Mouse (Mus musculus) lung, adult 2 months (tissue): ENCODE measurements at regions not wholly inside any gene's neighbourhood (a gene's known extent, or its start where the extent isn't known, plus 50 kb on each side); places are given as distances from the start of the nearest gene placed in this dataset.

ENCODE experiments used
- DNase-seq: peaks from one replicate; pipeline ENCODE4 v3.0.0; 2022
- H3K4me1 ChIP-seq: fragments of 200-500 bp; 2 replicates; pipeline ENCODE4 v1.6.1; 2011; ENCODE audit warnings: low read length; ENCODE audit not compliant: control insufficient read depth, insufficient read depth
- H3K4me3 ChIP-seq: fragments of 200-500 bp; replicated peaks from 2 replicates; pipeline ENCODE3; 2011; ENCODE audit warnings: low read depth, mild to moderate bottlenecking, control low read depth, low read length; ENCODE audit errors: extremely low read depth
- CTCF ChIP-seq: fragments of 200-500 bp; IDR thresholded peaks from 2 replicates; pipeline ENCODE4 v1.5.1; 2011; ENCODE audit warnings: mild to moderate bottlenecking, low read length, control low read depth; ENCODE audit not compliant: insufficient read depth
- POLR2A ChIP-seq: fragments of 200-500 bp; IDR thresholded peaks from 2 replicates; pipeline ENCODE4 v1.6.1; 2011; ENCODE audit warnings: low read depth, mild to moderate bottlenecking, control low read depth, low read length, borderline replicate concordance; ENCODE audit errors: extremely low read depth
- WGBS: fragments of 180-500 bp; shearing (Covaris S2); methylation state at CpG from one replicate; pipeline ENCODE4 v1.1.7; 2018; 5-methylcytosine and 5-hydroxymethylcytosine counted together

GRCm38 (mm10) chr11:63502181-63502580 is 373.4 kb downstream of the Pmp22 start:
- TF ChIP-seq POLR2A = no peak
- no peak for TF ChIP-seq CTCF
- Histone ChIP-seq H3K4me3 (no peak overlapping the region), H3K4me1 (no peaks in the 10 kb centered on the region)
- DNase-seq = no peak
- 36% methylated on average over 5 of the region's 5 CpGs for WGBS

- WGBS = 68% methylated on average over 8 of the region's 8 CpGs
- H3K4me3 ChIP-seq = no peak overlapping the region
- TF ChIP-seq CTCF (no peak), POLR2A (no peak)
- DNase-seq = no peak
- H3K4me1 ChIP-seq = no peaks in the 10 kb centered on the region; the same call in 1 of the 2 replicates
These were observed 378.6 kb downstream of the Pmp22 start for GRCm38 (mm10) chr11:63507387-63507786.

- 55% methylated on average over 2 of the region's 2 CpGs for WGBS
- DNase-seq = no peak
- no peak overlapping the region for H3K4me3 ChIP-seq
- TF ChIP-seq POLR2A (no peak), CTCF (no peak)
- H3K4me1 ChIP-seq = no peaks in the 10 kb centered on the region; the same call in 1 of the 2 replicates
These were observed 379.9 kb downstream of the Pmp22 start for GRCm38 (mm10) chr11:63508727-63509126.

GRCm38 (mm10) chr11:63510611-63511010 is 381.8 kb downstream of the Pmp22 start:
- H3K4me3 ChIP-seq = no peak overlapping the region
- DNase-seq = no peak
- no peaks in the 10 kb centered on the region; the same call in 1 of the 2 replicates for H3K4me1 ChIP-seq
- TF ChIP-seq POLR2A (no peak), CTCF (no peak)
- 75% methylated on average over 7 of the region's 7 CpGs for WGBS

GRCm38 (mm10) chr11:63514615-63515014 is 385.8 kb downstream of the Pmp22 start:
- 83% methylated on average over 3 of the region's 3 CpGs for WGBS
- DNase-seq = no peak
- TF ChIP-seq CTCF = no peak
- Histone ChIP-seq H3K4me3 (no peak overlapping the region), H3K4me1 (peaks cover 4% of the 10 kb centered on the region; the same call in 1 of the 2 replicates)

DNA sequence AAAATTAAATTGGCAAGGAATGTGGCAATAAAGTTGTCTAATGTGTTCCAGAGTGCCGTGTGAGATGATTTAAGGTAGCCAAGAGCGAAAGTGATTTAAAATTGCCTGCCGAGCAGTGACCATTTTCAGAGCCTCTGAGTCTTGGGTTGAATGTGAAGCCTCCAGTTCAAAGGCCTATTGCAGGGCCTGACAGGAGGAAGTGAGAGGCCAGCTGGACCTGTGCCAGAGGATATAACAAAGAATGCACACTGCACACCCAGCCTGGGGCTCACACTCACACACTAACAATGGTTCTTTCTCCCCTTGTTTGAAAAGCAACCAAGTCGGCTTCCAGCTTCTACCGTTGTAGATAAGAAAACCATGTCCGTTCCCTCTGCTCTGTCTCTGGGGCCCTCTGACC is 390.1 kb downstream of the Pmp22 start:
- no peak for DNase-seq
- 19% methylated on average over 6 of the region's 6 CpGs for WGBS
- TF ChIP-seq POLR2A (no peak), CTCF (no peak)
- no peak overlapping the region for H3K4me3 ChIP-seq
- H3K4me1 ChIP-seq = peaks cover 4% of the 10 kb centered on the region; the same call in 1 of the 2 replicates

GRCm38 (mm10) chr11:63524254-63524653 is 395.5 kb downstream of the Pmp22 start:
- Histone ChIP-seq H3K4me3 (no peak overlapping the region), H3K4me1 (no peaks in the 10 kb centered on the region)
- 51% methylated on average over 7 of the region's 7 CpGs for WGBS
- DNase-seq = no peak
- TF ChIP-seq POLR2A (no peak), CTCF (no peak)

DNA sequence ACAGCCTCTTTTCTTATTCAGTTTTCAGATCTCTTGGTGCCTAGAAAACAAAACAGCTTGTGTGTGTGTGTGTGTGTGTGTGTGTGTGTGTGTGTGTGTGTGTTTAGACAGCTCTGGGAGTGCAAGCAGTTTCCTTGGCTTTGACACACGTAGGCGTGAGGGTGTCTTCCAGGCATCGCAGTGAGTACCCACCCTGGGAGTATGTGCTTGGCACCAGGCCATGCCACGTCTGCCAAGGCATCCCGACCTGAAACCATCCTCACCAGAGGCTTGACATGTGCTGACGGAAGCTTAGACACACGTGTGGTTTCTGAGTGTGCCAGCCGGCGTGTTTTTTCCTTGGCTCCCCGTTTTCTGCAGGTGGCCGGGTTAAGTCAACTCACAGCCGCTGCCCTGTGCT is 396.6 kb downstream of the Pmp22 start:
- Histone ChIP-seq H3K4me3 (no peak overlapping the region), H3K4me1 (no peaks in the 10 kb centered on the region)
- DNase-seq = no peak
- TF ChIP-seq CTCF = no peak
- no peak for TF ChIP-seq POLR2A
- WGBS = 29% methylated on average over 12 of the region's 12 CpGs

DNA sequence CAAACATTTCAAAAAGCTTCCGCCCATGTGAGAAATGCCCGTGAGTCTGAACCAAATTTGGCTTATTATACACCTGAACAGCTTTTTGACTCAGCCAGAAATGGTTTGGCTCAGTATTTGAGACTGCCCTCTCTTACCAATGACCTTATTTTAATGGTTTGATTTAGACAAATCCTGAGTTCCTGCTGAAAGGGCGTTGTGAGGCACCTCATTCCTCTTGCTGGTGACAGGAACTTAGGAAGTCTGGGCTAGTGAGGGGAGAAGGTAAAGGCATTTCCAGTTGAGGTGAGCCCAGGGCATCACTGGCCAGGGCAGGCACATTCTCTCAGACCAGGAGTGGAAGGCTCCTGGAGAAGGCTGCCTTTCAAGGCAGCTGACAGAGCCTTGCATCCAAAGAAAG is 396.1 kb downstream of the Hs3st3b1 start:
- H3K4me1 ChIP-seq = no peaks in the 10 kb centered on the region
- no peak for TF ChIP-seq POLR2A
- no peak for TF ChIP-seq CTCF
- no peak for DNase-seq
- no peak overlapping the region for H3K4me3 ChIP-seq
- 48% methylated on average over 3 of the region's 3 CpGs for WGBS

DNA sequence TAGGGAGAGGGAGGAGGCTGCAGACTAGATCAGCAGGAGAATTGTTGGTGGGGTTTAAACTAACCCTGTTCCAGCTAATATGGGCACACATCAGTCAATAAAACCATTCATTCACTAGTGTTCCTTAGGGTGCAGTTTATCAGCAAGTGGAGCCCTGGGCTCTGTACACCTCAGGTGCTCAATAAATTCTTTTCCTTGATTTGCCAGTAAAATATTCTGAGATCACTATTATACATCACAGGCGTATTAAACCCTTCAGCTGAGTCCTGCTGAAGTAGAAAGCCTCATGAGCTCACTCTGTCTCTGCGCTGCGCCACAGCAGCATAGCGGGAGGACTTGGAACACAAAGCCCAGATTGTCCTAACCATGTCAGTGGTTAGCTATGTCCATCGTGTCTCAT is 389.3 kb downstream of the Hs3st3b1 start:
- no peak for DNase-seq
- no peak overlapping the region for H3K4me3 ChIP-seq
- 85% methylated on average over 5 of the region's 5 CpGs for whole genome bisulfite sequencing
- TF ChIP-seq CTCF (no peak), POLR2A (no peak)
- H3K4me1 ChIP-seq = no peaks in the 10 kb centered on the region
